Mouse (Mus musculus): ENCODE results near the gene Comt. TPM values are rescaled to one million over a fixed set of nuclear protein-coding genes. Genes with fewer than 3 reads are reported as not detected.

Comt gene
- polyA plus RNA-seq, 1 experiment from 2014 or later = 113 TPM

DNA sequence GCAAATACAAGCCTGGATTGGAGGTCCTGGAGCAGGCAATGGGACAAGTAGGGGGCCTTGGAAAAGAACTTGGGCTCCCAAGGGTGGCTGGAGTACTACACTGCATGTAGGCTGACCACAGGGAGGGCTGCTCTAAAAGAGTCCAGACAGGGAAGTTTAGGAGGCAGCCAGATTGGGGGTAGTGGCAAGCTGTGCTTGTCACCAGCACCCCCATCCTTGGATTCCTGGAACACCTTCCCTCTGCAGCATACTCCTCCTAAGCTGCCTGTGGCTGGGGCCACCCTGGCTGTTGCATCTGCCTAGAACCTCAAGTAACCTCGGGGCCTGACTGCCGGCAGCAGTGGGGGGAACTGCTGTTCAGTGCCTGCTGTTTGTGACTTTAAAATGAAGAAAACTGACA lies 20.8 kb downstream of the Comt start:
- Histone ChIP-seq H3K4me2 (no peak overlapping the region), H3K9ac (no peak overlapping the region), H3K4me1 (replicated peaks) (peaks cover 32% of the 10 kb centered on the region), H3K27me3 (no peaks in the 10 kb centered on the region), H3K4me3 (no peak overlapping the region), H3K27ac (replicated peaks) (0 out of 2 replicates have a peak overlapping the region, but pooled peaks have one; percentile 11), H3K9me3 (no peaks in the 10 kb centered on the region), H3K36me3 (peaks cover 47% of the 10 kb centered on the region)
- no peak for ATAC-seq (ENCODE audit: low FRiP score, low read depth)
- 65% methylated on average over 2 of the region's 2 CpGs for WGBS

DNA sequence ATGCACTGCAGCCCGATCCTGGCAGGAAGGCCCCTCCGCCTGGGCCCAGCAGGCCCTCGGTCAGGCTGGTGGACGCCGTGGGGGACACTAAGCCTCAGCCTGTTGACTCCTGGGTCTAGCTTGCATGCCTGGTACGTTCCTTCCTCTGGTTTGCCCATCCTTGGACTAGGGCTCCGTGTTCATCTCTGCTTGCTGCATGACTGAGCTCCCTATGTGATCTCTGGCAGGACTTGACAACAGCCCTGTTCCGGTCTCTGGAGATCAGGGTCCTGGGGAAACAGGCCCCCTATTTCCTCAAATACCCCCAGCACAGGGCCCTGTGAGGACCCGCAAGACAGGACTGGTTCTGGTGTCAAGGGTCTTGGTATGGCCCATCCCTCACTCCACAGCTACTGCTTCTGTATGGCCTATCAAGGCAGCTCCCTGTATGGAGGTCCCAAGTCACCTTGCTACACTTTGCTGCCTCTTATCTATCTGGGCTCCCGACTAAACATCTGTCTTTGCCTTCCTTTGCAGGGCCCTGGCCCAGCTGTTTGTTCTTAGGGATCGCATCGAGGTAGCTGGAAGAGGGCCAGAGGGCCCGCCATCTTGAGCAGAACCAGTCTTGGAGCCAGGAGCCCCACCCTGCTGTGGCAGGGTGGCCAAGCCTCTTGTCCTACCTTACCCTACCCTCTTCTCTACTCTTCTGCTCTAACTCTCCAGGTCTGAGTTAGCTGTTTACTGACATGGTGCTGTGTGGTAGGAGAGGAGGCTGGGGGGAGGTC lies 21.4 kb downstream of the Comt start:
- Histone ChIP-seq H3K4me2 (no peak overlapping the region), H3K9ac (no peak overlapping the region), H3K36me3 (peaks cover 49% of the 10 kb centered on the region), H3K27ac (replicated peaks) (0 out of 2 replicates have a peak overlapping the region, but pooled peaks have one; percentile 11), H3K4me3 (no peak overlapping the region), H3K9me3 (no peaks in the 10 kb centered on the region), H3K4me1 (replicated peaks) (peaks cover 32% of the 10 kb centered on the region), H3K27me3 (no peaks in the 10 kb centered on the region)
- ATAC-seq (ENCODE audit: low FRiP score, low read depth) = no peak
- 82% methylated on average over 13 of the region's 13 CpGs for WGBS

DNA sequence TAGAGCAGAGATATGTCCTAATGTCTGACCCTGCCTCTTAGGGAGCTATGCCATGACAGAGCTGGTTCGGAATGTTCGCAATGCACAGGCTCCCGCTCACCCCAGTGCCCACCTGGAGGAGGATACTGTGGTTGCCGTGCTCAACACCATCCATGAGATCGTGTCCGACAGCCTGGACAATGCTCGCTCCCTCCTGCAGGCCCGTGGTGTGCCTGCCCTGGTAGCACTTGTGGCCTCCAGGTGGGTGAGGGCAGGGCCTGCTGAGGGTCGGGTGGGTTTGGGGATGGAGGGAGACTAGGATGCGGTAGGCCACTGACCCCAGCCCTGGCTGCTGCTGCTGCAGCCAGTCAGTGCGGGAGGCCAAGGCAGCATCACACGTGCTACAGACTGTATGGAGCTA lies 23.4 kb downstream of the Comt start:
- Histone ChIP-seq H3K4me2 (no peak overlapping the region), H3K36me3 (peaks cover 61% of the 10 kb centered on the region), H3K4me1 (replicated peaks) (peaks cover 35% of the 10 kb centered on the region), H3K9ac (no peak overlapping the region), H3K27me3 (no peaks in the 10 kb centered on the region), H3K27ac (replicated peaks) (no peak overlapping the region), H3K9me3 (no peaks in the 10 kb centered on the region), H3K4me3 (no peak overlapping the region)
- WGBS = 90% methylated on average over 12 of the region's 12 CpGs
- no peak for ATAC-seq (ENCODE audit: low FRiP score, low read depth)

DNA sequence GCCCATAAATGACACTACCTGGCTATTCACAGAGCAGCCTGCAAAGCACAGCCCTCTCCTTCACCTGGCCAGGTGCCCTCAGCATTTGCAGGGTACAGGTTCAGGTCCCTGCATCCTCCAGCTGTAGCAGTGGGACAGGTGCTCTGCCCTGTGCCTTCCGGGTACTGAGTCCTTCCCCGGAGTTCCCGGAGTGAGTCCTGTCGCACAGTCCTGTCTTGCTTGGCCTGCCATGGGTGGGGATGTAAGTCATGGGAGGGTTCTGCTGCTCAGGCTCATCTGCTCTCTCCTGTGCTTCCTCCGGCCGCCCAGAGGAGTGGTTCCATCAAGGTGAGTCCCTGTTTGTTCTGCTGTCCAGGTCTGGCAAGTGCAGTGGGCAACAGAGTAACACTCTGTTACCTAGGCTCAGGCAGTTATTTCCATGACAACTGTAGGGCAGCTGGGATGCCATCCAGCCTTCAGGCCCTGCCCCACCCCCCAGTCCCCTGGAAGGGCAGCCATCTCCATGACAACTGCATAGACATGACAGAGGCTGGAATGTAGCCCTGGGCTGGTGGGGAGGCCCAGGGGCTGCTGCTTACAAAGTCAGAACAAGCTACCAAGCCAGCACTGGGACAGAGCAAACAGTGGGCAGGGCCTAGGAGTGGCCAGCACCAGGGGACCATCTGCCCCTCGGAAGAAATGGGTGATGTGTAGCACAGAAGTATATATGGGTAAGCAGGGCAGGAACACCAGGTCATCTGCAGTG lies 26.0 kb downstream of the Comt start:
- Histone ChIP-seq H3K27me3 (no peaks in the 10 kb centered on the region), H3K27ac (replicated peaks) (peak overlapping the region; percentile 69), H3K9ac (no peak overlapping the region), H3K4me2 (peak overlapping the region; percentile 11), H3K4me3 (no peak overlapping the region), H3K9me3 (no peaks in the 10 kb centered on the region), H3K4me1 (replicated peaks) (peaks cover 45% of the 10 kb centered on the region), H3K36me3 (peaks cover 65% of the 10 kb centered on the region)
- 15% methylated on average over 7 of the region's 7 CpGs for WGBS
- ATAC-seq (ENCODE audit: low FRiP score, low read depth) = peak; percentile 82

DNA sequence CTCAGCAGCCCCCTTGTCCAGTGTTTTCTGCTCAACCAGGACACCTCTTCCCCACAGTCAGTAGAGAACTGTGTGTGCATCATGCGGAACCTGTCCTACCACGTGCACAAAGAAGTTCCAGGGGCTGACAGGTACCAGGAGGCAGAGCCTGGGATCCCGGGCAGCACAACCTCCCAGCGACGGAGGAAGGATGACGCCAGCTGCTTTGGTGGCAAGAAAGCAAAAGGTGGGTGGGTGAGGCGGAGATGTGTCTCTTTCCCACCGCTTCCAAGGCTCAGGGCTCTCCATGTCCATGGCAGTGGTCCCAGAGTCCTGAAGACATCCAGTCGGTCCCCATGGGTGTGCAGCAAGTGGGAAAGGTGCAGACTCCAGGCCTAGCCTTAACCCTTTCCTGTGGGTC lies 26.6 kb downstream of the Comt start:
- Histone ChIP-seq H3K9ac (no peak overlapping the region), H3K4me3 (no peak overlapping the region), H3K4me2 (peak overlapping the region; percentile 11; the same call in 1 of the 2 replicates), H3K36me3 (peaks cover 60% of the 10 kb centered on the region), H3K27ac (replicated peaks) (peak overlapping the region; percentile 69), H3K27me3 (no peaks in the 10 kb centered on the region), H3K4me1 (replicated peaks) (peaks cover 51% of the 10 kb centered on the region), H3K9me3 (no peaks in the 10 kb centered on the region)
- whole genome bisulfite sequencing = 35% methylated on average over 9 of the region's 9 CpGs
- ATAC-seq (ENCODE audit: low FRiP score, low read depth) = no peak

DNA sequence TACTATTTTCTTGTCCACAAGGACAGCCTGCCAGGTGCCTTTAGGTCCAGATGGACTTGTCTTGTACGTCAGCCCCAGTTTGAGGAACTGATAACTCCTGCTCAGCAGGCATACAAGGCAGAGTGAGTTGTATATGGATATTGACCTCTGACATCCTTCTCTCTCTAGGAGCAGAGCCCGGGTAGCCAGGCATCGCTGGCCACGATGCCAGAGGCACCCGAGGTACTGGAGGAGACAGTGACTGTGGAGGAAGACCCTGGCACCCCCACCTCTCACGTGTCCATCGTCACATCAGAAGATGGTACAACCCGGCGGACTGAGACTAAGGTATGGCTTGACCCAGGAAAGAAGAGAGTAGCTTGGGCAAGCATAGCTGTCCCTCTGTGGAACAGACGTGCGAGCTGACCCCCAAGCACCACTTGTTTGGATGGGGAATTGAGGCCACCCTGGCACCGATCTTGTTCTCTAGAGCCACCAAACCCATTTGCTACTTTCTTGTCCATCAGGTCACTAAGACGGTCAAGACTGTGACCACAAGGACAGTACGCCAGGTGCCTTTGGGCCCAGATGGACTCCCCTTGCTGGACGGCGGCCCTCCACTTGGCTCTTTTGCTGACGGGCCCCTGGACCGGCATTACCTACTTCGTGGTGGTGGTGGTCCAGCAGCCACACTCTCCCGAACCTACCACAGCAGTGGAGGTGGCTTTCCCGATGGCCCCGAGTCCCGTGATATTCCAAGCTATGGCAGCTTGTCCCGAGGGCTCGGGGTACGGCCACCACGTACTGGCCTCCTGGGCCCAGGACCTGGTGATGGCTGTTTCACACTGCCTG lies 29.6 kb downstream of the Comt start:
- H3K27ac ChIP-seq (replicated peaks) = peak overlapping the region; percentile 78
- H3K4me2 ChIP-seq = no peak overlapping the region
- H3K9me3 ChIP-seq = no peaks in the 10 kb centered on the region
- H3K9ac ChIP-seq = no peak overlapping the region
- WGBS = 96% methylated on average over 27 of the region's 27 CpGs
- H3K4me1 ChIP-seq (replicated peaks) = peaks cover 81% of the 10 kb centered on the region
- no peak for ATAC-seq (ENCODE audit: low FRiP score, low read depth)
- no peaks in the 10 kb centered on the region for H3K27me3 ChIP-seq
- no peak overlapping the region for H3K4me3 ChIP-seq
- H3K36me3 ChIP-seq = peaks cover 36% of the 10 kb centered on the region

DNA sequence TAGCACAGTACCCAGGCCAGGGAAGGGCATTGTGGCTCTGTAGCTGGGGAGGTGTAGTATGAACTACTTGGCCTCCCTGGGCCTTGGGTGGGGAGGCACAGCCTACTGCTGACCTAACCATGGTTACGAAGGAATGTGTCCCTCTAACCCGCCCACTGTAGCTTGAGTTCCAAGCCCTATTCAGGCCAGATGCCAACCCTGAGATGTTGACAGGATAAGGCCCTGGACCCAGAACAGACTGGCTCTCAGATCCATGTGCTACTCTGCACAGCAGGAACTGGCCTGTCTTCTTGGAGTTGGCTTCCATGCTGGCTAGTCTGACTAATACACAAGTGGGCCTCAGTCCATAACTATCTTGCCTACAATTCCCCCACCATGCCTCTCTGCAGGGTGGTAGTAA lies 30.5 kb downstream of the Comt start:
- H3K9ac ChIP-seq = no peak overlapping the region
- peak; percentile 2; the same call in 1 of the 2 replicates for ATAC-seq (ENCODE audit: low FRiP score, low read depth)

DNA sequence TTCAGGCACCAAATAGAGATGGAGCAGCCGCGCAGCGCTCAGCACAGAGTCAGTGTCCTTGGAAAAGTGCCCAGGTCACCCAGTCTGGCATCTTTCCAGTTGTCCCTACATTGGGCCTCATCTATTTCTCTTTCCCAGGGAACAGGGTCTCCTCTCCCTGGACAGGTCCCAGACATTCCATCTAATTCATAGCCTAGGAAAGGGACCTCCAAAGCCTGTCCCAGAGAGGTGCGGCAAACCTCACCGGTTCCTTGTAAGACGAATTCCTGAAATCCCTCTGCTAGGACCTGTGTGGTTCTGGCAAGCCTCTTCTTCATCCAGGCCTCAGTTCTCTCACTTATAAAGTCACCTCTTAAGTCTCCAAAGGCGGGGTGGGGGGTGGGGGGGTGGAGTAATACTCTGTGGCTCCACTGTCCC lies 31.0 kb downstream of the Comt start:
- no peak for ATAC-seq (ENCODE audit: low FRiP score, low read depth)
- no peaks in the 10 kb centered on the region for H3K9me3 ChIP-seq
- H3K9ac ChIP-seq = no peak overlapping the region
- H3K4me3 ChIP-seq = no peak overlapping the region
- no peaks in the 10 kb centered on the region for H3K27me3 ChIP-seq
- H3K4me1 ChIP-seq (replicated peaks) = peaks cover 71% of the 10 kb centered on the region
- H3K36me3 ChIP-seq = peaks cover 27% of the 10 kb centered on the region
- H3K27ac ChIP-seq (replicated peaks) = peak overlapping the region; percentile 78
- 0 out of 2 replicates have a peak overlapping the region, but pooled peaks have one; percentile 18 for H3K4me2 ChIP-seq
- WGBS = 14% methylated on average over 6 of the region's 7 CpGs

More for the DNA sequence above, 30.5 kb downstream of the Comt start:
- H3K27me3 ChIP-seq = no peaks in the 10 kb centered on the region
- whole genome bisulfite sequencing = 58% methylated on average over 2 of the region's 2 CpGs
- peak overlapping the region; percentile 78 for H3K27ac ChIP-seq (replicated peaks)
- H3K9me3 ChIP-seq = no peaks in the 10 kb centered on the region
- H3K4me1 ChIP-seq (replicated peaks) = peaks cover 77% of the 10 kb centered on the region
- H3K4me2 ChIP-seq = 0 out of 2 replicates have a peak overlapping the region, but pooled peaks have one; percentile 18
- peaks cover 28% of the 10 kb centered on the region for H3K36me3 ChIP-seq
- no peak overlapping the region for H3K4me3 ChIP-seq

DNA sequence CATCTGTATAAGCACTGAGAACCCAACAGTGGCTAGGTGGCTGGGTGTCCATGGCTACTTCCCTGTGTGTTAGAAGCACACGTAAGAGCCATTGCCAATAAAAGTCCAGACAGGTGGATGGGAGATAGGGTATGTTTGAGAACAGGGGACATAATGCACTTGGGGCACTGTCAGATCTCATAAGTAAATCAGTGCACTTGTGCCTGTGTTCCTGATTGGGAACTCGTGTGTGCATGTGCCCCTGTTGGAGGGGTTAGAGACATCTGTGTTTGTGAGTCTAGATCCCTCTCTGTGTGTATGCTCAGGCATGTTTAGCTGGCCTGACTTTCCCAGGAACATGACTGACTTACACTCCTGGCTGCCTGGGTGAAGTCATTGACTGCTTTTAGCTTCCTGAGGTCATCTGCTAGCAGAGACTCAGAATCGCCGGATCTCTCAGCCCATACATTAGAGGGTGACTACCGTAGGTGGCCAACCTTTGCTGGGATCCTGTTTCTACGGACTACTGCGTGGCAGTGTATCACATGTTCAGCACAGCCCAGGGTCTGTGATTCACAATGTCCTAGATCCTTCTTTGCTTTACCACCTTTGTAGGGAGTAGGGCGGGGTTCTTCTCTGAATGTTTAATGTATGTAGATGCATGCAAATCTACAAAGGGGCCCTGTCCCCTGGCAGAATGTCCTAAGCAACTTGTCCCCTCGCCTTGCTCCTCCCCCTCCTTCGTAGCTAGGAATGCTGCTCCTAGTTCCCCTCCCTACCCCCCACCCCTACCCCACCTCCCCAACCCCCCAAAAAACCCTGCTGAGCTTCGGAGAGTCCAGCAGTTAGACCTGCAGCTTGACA lies 31.7 kb downstream of the Comt start:
- no peak for ATAC-seq (ENCODE audit: low FRiP score, low read depth)
- Histone ChIP-seq H3K27ac (replicated peaks) (peak overlapping the region; percentile 65), H3K4me1 (replicated peaks) (peaks cover 65% of the 10 kb centered on the region), H3K9me3 (no peaks in the 10 kb centered on the region), H3K4me3 (no peak overlapping the region), H3K27me3 (no peaks in the 10 kb centered on the region), H3K9ac (no peak overlapping the region; the same call in 1 of the 2 replicates), H3K4me2 (peak overlapping the region; percentile 91), H3K36me3 (peaks cover 22% of the 10 kb centered on the region)
- 11% methylated on average over 11 of the region's 11 CpGs for WGBS

DNA sequence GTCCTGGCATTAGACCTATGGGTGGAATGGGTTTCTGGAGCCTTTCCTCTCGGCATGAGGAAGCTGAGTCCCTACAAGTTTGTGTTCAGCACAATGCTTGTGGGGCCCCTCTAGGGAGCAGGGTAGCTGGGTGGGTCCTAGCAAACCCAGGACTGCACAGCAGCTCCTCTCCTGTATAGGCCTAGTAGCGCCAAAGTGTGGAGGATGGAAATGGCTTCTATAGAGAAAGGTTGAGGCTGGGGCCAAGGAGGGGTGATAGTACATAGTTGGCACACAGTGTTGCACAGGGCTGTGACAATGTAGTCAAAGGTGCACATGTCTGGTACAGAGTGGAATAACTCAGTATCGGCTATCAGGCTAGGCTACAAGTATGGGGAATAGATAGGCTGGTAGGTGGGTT lies 32.6 kb downstream of the Comt start:
- peak overlapping the region; percentile 69 for H3K4me3 ChIP-seq
- no peaks in the 10 kb centered on the region for H3K9me3 ChIP-seq
- no peak for ATAC-seq (ENCODE audit: low FRiP score, low read depth)
- peaks cover 61% of the 10 kb centered on the region for H3K4me1 ChIP-seq (replicated peaks)
- no peak overlapping the region for H3K27ac ChIP-seq (replicated peaks)
- WGBS = 59% methylated on average over 3 of the region's 3 CpGs
- H3K36me3 ChIP-seq = peaks cover 21% of the 10 kb centered on the region
- 0 out of 2 replicates have a peak overlapping the region, but pooled peaks have one; percentile 83 for H3K9ac ChIP-seq
- H3K4me2 ChIP-seq = peak overlapping the region; percentile 91
- H3K27me3 ChIP-seq = no peaks in the 10 kb centered on the region

DNA sequence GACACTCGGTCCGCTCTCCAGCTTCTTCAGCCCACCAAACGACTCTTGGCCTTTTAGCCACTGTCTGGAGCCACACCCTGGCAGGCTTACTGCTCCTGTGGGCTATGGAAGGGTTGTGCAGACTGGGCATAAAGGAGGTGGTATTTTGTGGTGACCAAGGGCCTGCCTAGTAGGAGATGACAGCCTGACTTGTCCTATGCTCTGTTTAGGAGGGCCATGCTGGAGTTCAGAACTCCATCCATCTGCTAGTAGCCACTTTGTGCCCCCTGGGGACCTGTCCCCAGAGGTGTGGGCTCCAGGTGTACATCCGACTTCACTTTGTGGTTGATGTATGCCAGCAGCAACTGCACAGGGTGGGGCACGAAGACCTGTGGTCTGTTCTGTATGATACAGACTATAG lies 33.1 kb downstream of the Comt start:
- peak overlapping the region; percentile 84 for H3K27ac ChIP-seq (replicated peaks)
- peak overlapping the region; percentile 83 for H3K9ac ChIP-seq
- WGBS = 44% methylated on average over 5 of the region's 5 CpGs
- H3K4me2 ChIP-seq = peak overlapping the region; percentile 91
- ATAC-seq (ENCODE audit: low FRiP score, low read depth) = peak; percentile 1; the same call in 1 of the 2 replicates
- H3K27me3 ChIP-seq = no peaks in the 10 kb centered on the region
- peak overlapping the region; percentile 69 for H3K4me3 ChIP-seq
- H3K36me3 ChIP-seq = peaks cover 16% of the 10 kb centered on the region
- H3K9me3 ChIP-seq = no peaks in the 10 kb centered on the region
- H3K4me1 ChIP-seq (replicated peaks) = peaks cover 66% of the 10 kb centered on the region
